Mouse (Mus musculus) liver, embryonic 14.5 days (tissue): ENCODE data around the gene Eef1a2. TPM values are rescaled to one million over a fixed set of nuclear protein-coding genes. Genes with fewer than 3 reads are reported as not detected.
A peak's percentile ranks its signal among the peaks of the same experiment; 100 is the strongest.

Experiments used
- ATAC-seq: fragments of 200-750 bp; cut with Nextera tagmentation; 2 replicates; pipeline ENCODE4 v1.8.0; 2017; ENCODE audit warnings: moderate number of reproducible peaks, mild to moderate bottlenecking, moderate library complexity; ENCODE audit not compliant: insufficient read depth
- DNase-seq, 3 experiments: peaks; one replicate each; pipeline ENCODE4 v3.0.0-alpha.2; 2012 to 2013; ENCODE audit warnings: low read depth in 3 of 3, low spot score in 3 of 3
- H3K27ac ChIP-seq: fragments of 300-500 bp; sonication (generic); 2 replicates; pipeline ENCODE4 v1.5.1; 2014; ENCODE audit warnings: moderate library complexity, mild to moderate bottlenecking, control low read depth, inconsistent platforms
- H3K27me3 ChIP-seq: fragments of 300-500 bp; sonication (generic); 2 replicates; pipeline ENCODE4 v1.6.1; 2014; ENCODE audit warnings: mild to moderate bottlenecking, low read length, moderate library complexity; ENCODE audit not compliant: control insufficient read depth, insufficient read depth
- H3K36me3 ChIP-seq: fragments of 300-500 bp; sonication (generic); replicated peaks from 2 replicates; pipeline ENCODE4 v1.6.1; 2014; ENCODE audit warnings: low read depth; ENCODE audit not compliant: control insufficient read depth, insufficient read depth
- H3K4me1 ChIP-seq, 2 experiments: fragments of 200-500 bp in 1 of 2; fragments of 300-500 bp in 1 of 2; sonication (generic) in 1 of 2; replicated peaks; 2 replicates each; pipeline ENCODE4 v1.6.1; 2012 to 2014; ENCODE audit warnings: antibody characterized with exemption in 1 of 2, inconsistent platforms in 1 of 2, low read length in 1 of 2; ENCODE audit not compliant: control insufficient read depth in 2 of 2, insufficient read depth in 2 of 2
- H3K4me2 ChIP-seq: fragments of 300-500 bp; sonication (generic); 2 replicates; pipeline ENCODE4 v1.6.1; 2014; ENCODE audit warnings: low read depth, mild to moderate bottlenecking, control low read depth, moderate library complexity
- H3K4me3 ChIP-seq, 2 experiments: fragments of 200-500 bp in 1 of 2; fragments of 300-500 bp in 1 of 2; sonication (generic) in 1 of 2; 2 replicates each; pipeline ENCODE4 v1.5.1; 2012 to 2014; ENCODE audit warnings: low read depth in 2 of 2, low read length in 2 of 2, mild to moderate bottlenecking in 2 of 2, control low read depth in 1 of 2, inconsistent platforms in 1 of 2, moderate library complexity in 1 of 2; ENCODE audit not compliant: insufficient read depth in 1 of 2
- H3K9ac ChIP-seq: fragments of 300-500 bp; sonication (generic); replicated peaks from 2 replicates; pipeline ENCODE4 v1.6.1; 2014; ENCODE audit warnings: mild to moderate bottlenecking, control low read depth, moderate library complexity
- H3K9me3 ChIP-seq: fragments of 300-500 bp; sonication (generic); 2 replicates; pipeline ENCODE4 v1.6.1; 2016; ENCODE audit warnings: low read length, mixed read lengths; ENCODE audit not compliant: control insufficient read depth
- CTCF ChIP-seq: IDR thresholded peaks from 2 replicates; pipeline ENCODE4 v1.5.1; 2016; ENCODE audit warnings: antibody characterized with exemption, low read depth, control low read depth
- EP300 ChIP-seq: IDR thresholded peaks from 2 replicates; pipeline ENCODE4 v1.6.1; 2016; ENCODE audit warnings: antibody characterized with exemption, low read depth
- WGBS: fragments of 180-500 bp; shearing (Covaris S2); extraction: QIAGEN DNeasy Blood & Tissue Kit; methylation state at CpG from one replicate; pipeline ENCODE4 v1.1.7; 2014; ENCODE audit not compliant: insufficient replicate concordance; 5-methylcytosine and 5-hydroxymethylcytosine counted together
- polyA plus RNA-seq, 2 experiments: library from polyadenylated mRNA; depleted of rRNA in 1 of 2; stranded (reverse) in 1 of 2; unstranded in 1 of 2; fragments of >200 nt; fragmentation: Nextera tagmentation in 1 of 2; extraction: Ambion mirVana in 1 of 2; gene quantifications; 2 replicates each; pipeline versions ENCODE4 v1.2.1 to v1.2.3; 2012 to 2014

Eef1a2 gene
- polyA plus RNA-seq, 2 experiments = not detected

DNA sequence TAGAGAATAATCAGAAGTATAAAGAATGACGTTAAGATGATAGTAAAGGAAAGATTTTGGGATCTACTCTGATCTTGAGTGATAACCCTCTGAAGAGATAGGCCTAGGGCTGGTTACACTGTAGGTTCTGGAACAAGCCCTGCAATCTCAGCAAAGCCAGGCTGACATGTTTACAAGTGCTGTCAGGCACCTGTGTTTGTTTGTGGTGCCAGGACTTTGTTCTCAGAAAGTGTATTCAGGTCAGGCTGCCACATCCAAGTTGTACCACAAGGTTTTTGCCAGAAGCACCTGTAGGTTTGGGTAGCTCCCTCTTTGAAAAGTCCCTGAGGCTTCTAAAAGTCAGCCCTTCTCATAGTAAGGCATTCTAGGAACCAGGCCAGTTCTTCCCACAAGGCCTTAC is 32.5 kb upstream of the Eef1a2 start:
- Histone ChIP-seq H3K4me2 (no peak overlapping the region), H3K4me1 (peaks cover 8 to 11% of the 10 kb centered on the region in 2 experiments), H3K9ac (no peak overlapping the region), H3K4me3 (no peak overlapping the region), H3K9me3 (no peaks in the 10 kb centered on the region), H3K27ac (no peak overlapping the region), H3K27me3 (no peaks in the 10 kb centered on the region), H3K36me3 (no peaks in the 10 kb centered on the region)
- DNase-seq = no peak
- no peak for ATAC-seq
- WGBS = 58% methylated on average over 1 of the region's 1 CpGs
- TF ChIP-seq CTCF (no peak), EP300 (no peak)

DNA sequence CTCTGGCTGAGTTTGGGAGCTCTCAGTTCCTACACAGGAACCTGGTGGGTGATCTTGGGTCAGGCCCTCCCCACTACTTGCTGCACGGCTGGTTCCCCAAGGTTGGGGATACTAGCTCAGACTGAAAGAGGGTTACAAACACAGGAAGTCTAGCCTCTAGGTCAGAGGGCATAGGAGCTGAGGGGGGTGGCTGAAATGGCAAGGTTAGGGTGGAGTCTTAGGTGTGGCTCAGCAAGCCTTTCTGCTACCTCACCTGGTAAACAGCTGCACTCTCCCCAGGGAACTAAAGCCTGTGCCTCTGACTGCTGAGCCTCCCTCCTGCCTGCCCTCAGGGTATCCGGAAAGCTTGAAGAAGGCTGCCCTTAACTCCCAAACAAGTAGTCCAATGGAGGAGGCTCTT is 31.9 kb upstream of the Eef1a2 start:
- Histone ChIP-seq H3K9ac (peak overlapping the region; percentile 25), H3K36me3 (no peaks in the 10 kb centered on the region), H3K9me3 (no peaks in the 10 kb centered on the region), H3K27me3 (no peaks in the 10 kb centered on the region), H3K27ac (peak overlapping the region; percentile 42; the same call in 1 of the 2 replicates), H3K4me2 (peak overlapping the region; percentile 96), H3K4me1 (peaks cover 8 to 11% of the 10 kb centered on the region in 2 experiments), H3K4me3 (peak overlapping the region in 1 of 2 experiments; percentile 71; a peak in 2 of 4 replicates)
- TF ChIP-seq CTCF = no peak
- no peak for TF ChIP-seq EP300
- DNase-seq (no peak), ATAC-seq (no peak)
- 68% methylated on average over 2 of the region's 2 CpGs for WGBS

DNA sequence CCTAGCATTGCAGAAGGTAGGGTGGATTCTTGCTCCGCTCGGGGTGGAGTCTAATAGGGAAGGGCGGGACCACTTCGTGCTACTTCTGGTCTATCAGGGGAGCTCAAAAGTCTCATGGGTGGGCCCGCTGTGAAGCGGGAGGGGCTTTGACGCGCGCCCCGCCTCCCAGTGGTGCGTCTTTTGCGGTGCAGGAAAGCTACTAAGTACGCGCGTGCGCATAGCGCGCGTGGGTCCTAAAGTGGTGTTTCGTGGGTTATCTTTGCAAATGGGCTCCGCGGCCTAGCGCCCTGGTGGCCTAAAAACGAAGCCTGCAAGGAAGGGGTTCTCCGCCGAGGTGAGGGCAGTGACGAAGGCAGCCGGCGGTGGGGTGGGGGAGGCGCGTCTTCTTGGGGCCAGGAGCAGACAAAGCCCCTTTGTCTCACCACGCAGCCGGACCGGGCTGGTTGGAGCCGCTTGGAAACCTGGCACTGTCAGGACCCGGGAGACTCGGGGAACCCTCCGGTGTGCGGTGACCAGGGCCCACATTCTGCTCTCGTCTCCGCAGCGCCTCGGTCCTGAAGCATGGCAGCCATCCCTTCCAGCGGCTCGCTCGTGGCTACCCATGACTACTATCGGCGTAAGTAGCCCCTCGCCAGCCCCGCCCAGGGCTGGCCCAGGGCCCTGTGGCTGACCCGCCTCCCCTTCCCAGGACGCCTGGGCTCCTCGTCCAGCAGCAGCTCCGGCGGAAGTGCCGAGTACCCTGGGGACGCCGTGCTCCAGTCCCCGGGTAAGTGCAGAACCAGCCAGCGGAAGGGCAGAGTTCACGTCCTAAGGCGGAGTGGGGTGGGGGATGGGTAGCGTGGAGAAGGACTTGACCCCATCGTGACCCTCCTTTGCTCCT is 30.5 kb upstream of the Eef1a2 start, which contains the start of gene Ppdpf:
Ppdpf (plus strand) TSS at position 127 of the 880 bp plus-strand sequence.
- peak within 1 kb of the TSS; percentile 91 for H3K9ac ChIP-seq
- no peaks in the 10 kb centered on the region for H3K36me3 ChIP-seq
- H3K4me3 ChIP-seq = peak within 1 kb of the TSS; percentile 71 to 80
- no peaks in the 10 kb centered on the region for H3K9me3 ChIP-seq
- H3K4me1 ChIP-seq = peaks cover 8 to 11% of the 10 kb centered on the region in 2 experiments
- under 1% methylated on average over 64 of the region's 64 CpGs for WGBS
- ATAC-seq (peak; percentile 97), DNase-seq (peak; percentile 91 to 94 (median 94))
- TF ChIP-seq CTCF = peak; percentile 57
- TF ChIP-seq EP300 = 0 out of 2 replicates have a peak, but pooled peaks have one; percentile 6
- H3K27ac ChIP-seq = peak within 1 kb of the TSS; percentile 57
- peak within 1 kb of the TSS; percentile 96 for H3K4me2 ChIP-seq
- no peaks in the 10 kb centered on the region for H3K27me3 ChIP-seq

DNA sequence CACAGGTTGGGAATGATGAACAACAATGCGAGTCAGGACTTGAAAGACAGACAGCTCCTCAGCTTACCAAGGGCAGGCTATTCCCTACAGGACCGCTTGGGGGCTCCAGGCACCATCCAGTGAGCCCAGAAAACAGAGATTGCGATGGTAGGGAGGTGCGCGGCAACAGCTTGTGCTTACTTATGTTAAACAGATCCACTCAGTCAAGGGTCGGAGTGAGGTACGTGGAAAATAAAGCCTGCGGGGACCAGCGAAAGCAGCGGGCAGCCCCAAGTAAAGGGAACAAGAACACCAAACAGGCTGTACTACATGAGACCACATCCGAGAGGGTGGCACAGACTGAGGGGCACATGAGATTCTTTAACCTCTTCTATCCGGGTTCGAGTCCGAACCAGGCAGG is 29.8 kb upstream of the Eef1a2 start:
- H3K4me3 ChIP-seq = peak overlapping the region; percentile 71 to 80
- peak; percentile 100 for TF ChIP-seq CTCF
- TF ChIP-seq EP300 = no peak
- H3K9me3 ChIP-seq = no peaks in the 10 kb centered on the region
- peak; percentile 82 for ATAC-seq
- peak overlapping the region; percentile 96 for H3K4me2 ChIP-seq
- peak; percentile 72 to 80 (median 78) for DNase-seq
- WGBS = under 1% methylated on average over 14 of the region's 14 CpGs
- no peaks in the 10 kb centered on the region for H3K36me3 ChIP-seq
- peak overlapping the region; percentile 57 for H3K27ac ChIP-seq
- H3K27me3 ChIP-seq = no peaks in the 10 kb centered on the region
- H3K9ac ChIP-seq = peak overlapping the region; percentile 58
- peaks cover 8 to 11% of the 10 kb centered on the region in 2 experiments for H3K4me1 ChIP-seq

DNA sequence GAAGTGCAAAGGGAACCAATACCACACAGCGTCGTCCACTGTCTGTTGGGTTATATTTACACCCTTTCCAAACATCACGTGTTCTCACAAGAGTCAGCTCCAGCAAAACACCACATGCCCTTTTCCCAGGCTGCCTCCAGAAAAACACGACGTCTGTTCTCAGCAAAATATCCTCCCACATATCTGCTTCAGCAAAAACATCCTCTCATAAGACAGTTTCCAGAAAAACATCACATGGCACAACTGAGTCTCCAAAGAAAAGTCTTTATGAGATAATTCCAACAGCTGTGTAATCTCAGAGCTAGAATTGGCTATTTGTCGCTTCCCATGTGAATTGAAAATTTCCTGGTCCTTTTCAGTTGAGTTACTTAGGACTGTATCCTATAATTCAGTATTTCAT is 24.1 kb upstream of the Eef1a2 start:
- no peak overlapping the region for H3K27ac ChIP-seq
- WGBS = 52% methylated on average over 6 of the region's 6 CpGs
- TF ChIP-seq EP300 (no peak), CTCF (no peak)
- no peaks in the 10 kb centered on the region for H3K36me3 ChIP-seq
- no peak overlapping the region for H3K4me3 ChIP-seq
- H3K4me1 ChIP-seq = no peaks in the 10 kb centered on the region
- DNase-seq (no peak), ATAC-seq (no peak)
- no peak overlapping the region for H3K4me2 ChIP-seq
- H3K9ac ChIP-seq = no peak overlapping the region
- no peaks in the 10 kb centered on the region for H3K27me3 ChIP-seq
- H3K9me3 ChIP-seq = no peaks in the 10 kb centered on the region
